Mouse (Mus musculus): ENCODE results near the gene Olfr12.

DNA sequence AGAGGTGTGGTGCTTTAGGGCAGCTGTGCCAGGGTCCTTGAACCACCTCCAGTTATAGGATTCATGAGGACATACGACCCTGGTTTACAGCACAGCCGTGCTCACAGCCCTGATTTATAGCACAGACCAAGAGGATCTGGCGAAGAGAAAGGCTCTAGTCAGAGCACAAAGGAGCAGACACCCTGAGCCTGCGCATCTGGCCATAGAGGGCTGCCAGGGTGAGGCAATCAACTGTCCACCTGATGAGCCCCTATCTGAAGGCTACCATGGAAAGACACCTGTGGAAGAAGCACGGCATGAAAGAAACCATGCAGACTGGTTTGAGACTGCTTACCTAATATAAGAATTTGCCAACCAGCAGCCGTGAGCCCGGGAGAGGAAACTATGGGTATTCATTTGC, 29.0 kb downstream of the Olfr12 start:
- no peak for TF ChIP-seq POLR2A (IDR thresholded peaks at IDR 0.05; ENCODE audit: extremely low read depth, insufficient read depth, low read length)
- TF ChIP-seq CTCF (IDR thresholded peaks at IDR 0.05; ENCODE audit: low read depth, low read length) = no peak

All from liver, adult 2 months (tissue).